Mouse (Mus musculus) MEL (cell line): Measurements from ENCODE around the gene Ccdc162. TPM values are rescaled to one million over a fixed set of nuclear protein-coding genes. Genes with fewer than 3 reads are reported as not detected.

Experiments used
- DNase-seq: peaks from one replicate; pipeline ENCODE4 v3.0.0; 2011; ENCODE audit warnings: low read depth, low spot score
- H3K27ac ChIP-seq: 2 replicates; pipeline ENCODE4 v1.5.1; 2012; ENCODE audit warnings: low read depth, mild to moderate bottlenecking, control low read depth, low read length, moderate library complexity; ENCODE audit not compliant: control insufficient read depth
- H3K27me3 ChIP-seq, 2 experiments: fragments of 150-350 bp in 1 of 2; sonication (generic) in 1 of 2; 2 replicates each; pipeline ENCODE4 v1.6.1; 2012; ENCODE audit warnings: low read length in 2 of 2, mild to moderate bottlenecking in 2 of 2, improper control_type of control experiment in 1 of 2, moderate library complexity in 1 of 2; ENCODE audit not compliant: insufficient read depth in 2 of 2, control insufficient read depth in 1 of 2
- H3K36me3 ChIP-seq, 2 experiments: 2 replicates each; pipeline ENCODE4 v1.6.1; 2012 to 2014; ENCODE audit warnings: low read length in 2 of 2, improper control_type of control experiment in 1 of 2, inconsistent platforms in 1 of 2, mild to moderate bottlenecking in 1 of 2; ENCODE audit not compliant: insufficient read depth in 2 of 2, control insufficient read depth in 1 of 2
- H3K4me1 ChIP-seq, 2 experiments: fragments of 150-350 bp in 1 of 2; sonication (generic) in 1 of 2; 2 replicates each; pipeline ENCODE4 v1.6.1; 2012; ENCODE audit warnings: low read length in 2 of 2, improper control_type of control experiment in 1 of 2, mild to moderate bottlenecking in 1 of 2; ENCODE audit not compliant: insufficient read depth in 2 of 2, control insufficient read depth in 1 of 2
- H3K4me3 ChIP-seq, 2 experiments: fragments of 150-350 bp in 1 of 2; sonication (generic) in 1 of 2; 2 replicates each; pipeline ENCODE4 v1.5.1; 2012; ENCODE audit warnings: low read depth in 2 of 2, low read length in 2 of 2, mild to moderate bottlenecking in 2 of 2, moderate library complexity in 2 of 2, control low read depth in 1 of 2, improper control_type of control experiment in 1 of 2; ENCODE audit not compliant: control insufficient read depth in 1 of 2, insufficient read depth in 1 of 2
- H3K79me2 ChIP-seq: 2 replicates; pipeline ENCODE4 v1.6.1; 2012; ENCODE audit warnings: mild to moderate bottlenecking, low read length, moderate library complexity; ENCODE audit not compliant: control insufficient read depth, poor library complexity, insufficient read depth
- H3K9ac ChIP-seq: 2 replicates; pipeline ENCODE4 v1.6.1; 2012; ENCODE audit warnings: low read depth, mild to moderate bottlenecking, control low read depth, low read length, moderate library complexity; ENCODE audit not compliant: control insufficient read depth, poor library complexity, severe bottlenecking
- H3K9me3 ChIP-seq: fragments of 150-350 bp; sonication (generic); replicated peaks from 2 replicates; pipeline ENCODE4 v1.6.1; 2012; ENCODE audit warnings: mild to moderate bottlenecking, low read length, improper control_type of control experiment, moderate library complexity; ENCODE audit not compliant: insufficient read depth
- CTCF ChIP-seq, 3 experiments: IDR thresholded peaks in 2 of 3; conservative IDR thresholded peaks in 1 of 3; 2 replicates each; pipeline ENCODE4 v1.5.1; 2011 to 2012; ENCODE audit warnings: low read length in 3 of 3, low read depth in 2 of 3, mild to moderate bottlenecking in 2 of 3, improper control_type of control experiment in 1 of 3, inconsistent platforms in 1 of 3, mixed read lengths in 1 of 3, moderate library complexity in 1 of 3; ENCODE audit not compliant: control insufficient read depth in 1 of 3, insufficient read depth in 1 of 3, poor library complexity in 1 of 3, severe bottlenecking in 1 of 3
- EP300 ChIP-seq, 2 experiments: IDR thresholded peaks; 2 replicates each; pipeline ENCODE4 v1.6.1; 2011; ENCODE audit warnings: improper control_type of control experiment in 2 of 2, low read length in 2 of 2, low read depth in 1 of 2, mild to moderate bottlenecking in 1 of 2
- GABPA ChIP-seq: IDR thresholded peaks from 2 replicates; pipeline ENCODE4 v1.6.1; 2012; ENCODE audit warnings: low read depth, mild to moderate bottlenecking, inconsistent platforms, low read length, improper control_type of control experiment, moderate library complexity
- HCFC1 ChIP-seq: IDR thresholded peaks from 2 replicates; pipeline ENCODE4 v1.6.1; 2012; ENCODE audit warnings: low read depth, mild to moderate bottlenecking, inconsistent platforms, low read length, improper control_type of control experiment, moderate library complexity
- KAT2A ChIP-seq: conservative IDR thresholded peaks from 2 replicates; pipeline ENCODE4 v1.6.1; 2012; ENCODE audit warnings: low read depth, low read length, improper control_type of control experiment, inconsistent platforms
- MAX ChIP-seq: IDR thresholded peaks from 2 replicates; pipeline ENCODE4 v1.6.1; 2011; ENCODE audit warnings: low read length, improper control_type of control experiment
- MAZ ChIP-seq: IDR thresholded peaks from 2 replicates; pipeline ENCODE4 v1.6.1; 2012; ENCODE audit warnings: low read depth, mild to moderate bottlenecking, inconsistent platforms, low read length, improper control_type of control experiment
- MYB ChIP-seq: IDR thresholded peaks from 2 replicates; pipeline ENCODE4 v1.6.1; 2011; ENCODE audit warnings: mild to moderate bottlenecking, low read depth, low read length, improper control_type of control experiment
- MYC ChIP-seq: IDR thresholded peaks from 2 replicates; pipeline ENCODE4 v1.6.1; 2011; ENCODE audit warnings: low read depth, mild to moderate bottlenecking, low read length, improper control_type of control experiment, moderate library complexity
- POLR2A ChIP-seq, 2 experiments: IDR thresholded peaks; 2 replicates each; pipeline ENCODE4 v1.6.1; 2011 to 2012; ENCODE audit warnings: low read length in 2 of 2, mild to moderate bottlenecking in 2 of 2, control low read depth in 1 of 2, improper control_type of control experiment in 1 of 2, low read depth in 1 of 2, moderate library complexity in 1 of 2; ENCODE audit not compliant: control insufficient read depth in 1 of 2, insufficient read depth in 1 of 2, poor library complexity in 1 of 2
- POLR2AphosphoS2 ChIP-seq: IDR thresholded peaks from 2 replicates; pipeline ENCODE4 v1.6.1; 2011; ENCODE audit warnings: low read length, improper control_type of control experiment
- POLR2AphosphoS5 ChIP-seq: IDR thresholded peaks from 2 replicates; pipeline ENCODE4 v1.6.1; 2012; ENCODE audit warnings: low read depth, borderline replicate concordance, mild to moderate bottlenecking, inconsistent platforms, low read length, moderate library complexity, mixed read lengths
- RAD21 ChIP-seq: IDR thresholded peaks from 2 replicates; pipeline ENCODE4 v1.6.1; 2011; ENCODE audit warnings: mild to moderate bottlenecking, low read depth, low read length, improper control_type of control experiment
- SIN3A ChIP-seq: IDR thresholded peaks from 2 replicates; pipeline ENCODE4 v1.6.1; 2012; ENCODE audit warnings: low read length, improper control_type of control experiment, inconsistent platforms
- TAL1 ChIP-seq: IDR thresholded peaks from 2 replicates; pipeline ENCODE4 v1.6.1; 2012; ENCODE audit warnings: mild to moderate bottlenecking, inconsistent platforms, low read length, moderate library complexity, mixed read lengths
- TBP ChIP-seq: IDR thresholded peaks from 2 replicates; pipeline ENCODE4 v1.8.0; 2011; ENCODE audit warnings: low read depth, low read length, improper control_type of control experiment
- UBTF ChIP-seq: IDR thresholded peaks from 2 replicates; pipeline ENCODE4 v1.6.1; 2012; ENCODE audit warnings: low read depth, mild to moderate bottlenecking, inconsistent platforms, low read length, improper control_type of control experiment, moderate library complexity, borderline replicate concordance; ENCODE audit not compliant: insufficient read depth
- USF1 ChIP-seq: IDR thresholded peaks from 2 replicates; pipeline ENCODE4 v1.6.1; 2014; ENCODE audit warnings: low read depth, mild to moderate bottlenecking, inconsistent platforms, low read length, improper control_type of control experiment, moderate library complexity
- USF2 ChIP-seq, 2 experiments: IDR thresholded peaks; 2 replicates each; pipeline ENCODE4 v1.6.1; 2011 to 2012; ENCODE audit warnings: improper control_type of control experiment in 2 of 2, low read length in 2 of 2, borderline replicate concordance in 1 of 2, inconsistent platforms in 1 of 2, low read depth in 1 of 2, mild to moderate bottlenecking in 1 of 2; ENCODE audit not compliant: insufficient read depth in 1 of 2
- ZMIZ1 ChIP-seq: IDR thresholded peaks from 2 replicates; pipeline ENCODE4 v1.6.1; 2012; ENCODE audit warnings: low read depth, mild to moderate bottlenecking, inconsistent platforms, low read length, improper control_type of control experiment, moderate library complexity
- ZNF384 ChIP-seq: IDR thresholded peaks from 2 replicates; pipeline ENCODE4 v1.6.1; 2012; ENCODE audit warnings: low read depth, mild to moderate bottlenecking, inconsistent platforms, low read length, improper control_type of control experiment
- polyA plus RNA-seq, 2 experiments: library from polyadenylated mRNA; stranded (reverse) in 1 of 2; unstranded in 1 of 2; fragments of >175 nt in 1 of 2; fragments of >200 nt in 1 of 2; gene quantifications; 2 replicates each; pipeline versions ENCODE4 v1.2.1 to v1.2.4; 2012; ENCODE audit warnings: low replicate concordance in 2 of 2, low read depth in 1 of 2; ENCODE audit not compliant: insufficient read length in 2 of 2, insufficient read depth in 1 of 2, missing spikeins in 1 of 2
- total RNA-seq: library from RNA; depleted of rRNA; stranded (reverse); fragments of 300-350 nt; gene quantifications from 2 replicates; pipeline ENCODE4 v1.2.3, GENCODE M21; 2012

The Ccdc162 gene
- total and polyA plus RNA-seq, 3 experiments = 0.06 TPM; not detected in 2

DNA sequence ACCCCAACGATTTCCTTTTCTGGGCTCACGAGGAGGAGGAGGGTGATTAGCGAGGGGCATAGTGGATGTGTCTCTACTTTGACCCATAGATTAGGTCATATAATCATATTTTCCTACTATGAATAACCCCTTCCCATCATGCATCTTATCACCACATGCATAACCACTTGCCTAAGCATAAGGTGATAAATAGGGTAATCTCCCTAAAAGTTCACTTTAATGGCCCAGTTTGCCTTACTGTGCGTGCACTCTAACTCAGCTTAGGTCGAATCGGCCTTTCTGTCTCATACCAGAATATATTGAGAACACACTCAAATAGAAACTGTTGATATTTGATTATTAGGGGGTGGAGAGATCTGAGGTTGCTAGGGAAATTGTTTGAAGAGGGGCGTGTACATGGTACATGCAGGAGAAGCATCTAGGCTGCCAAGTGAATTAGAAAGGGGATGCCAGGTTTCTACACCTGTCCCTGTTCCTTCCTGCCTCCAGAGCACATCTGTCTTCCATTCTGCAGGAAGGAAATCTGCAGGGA lies 171.1 kb downstream of the Ccdc162 start:
- H3K9me3 ChIP-seq = no peaks in the 10 kb centered on the region
- no peak for DNase-seq

DNA sequence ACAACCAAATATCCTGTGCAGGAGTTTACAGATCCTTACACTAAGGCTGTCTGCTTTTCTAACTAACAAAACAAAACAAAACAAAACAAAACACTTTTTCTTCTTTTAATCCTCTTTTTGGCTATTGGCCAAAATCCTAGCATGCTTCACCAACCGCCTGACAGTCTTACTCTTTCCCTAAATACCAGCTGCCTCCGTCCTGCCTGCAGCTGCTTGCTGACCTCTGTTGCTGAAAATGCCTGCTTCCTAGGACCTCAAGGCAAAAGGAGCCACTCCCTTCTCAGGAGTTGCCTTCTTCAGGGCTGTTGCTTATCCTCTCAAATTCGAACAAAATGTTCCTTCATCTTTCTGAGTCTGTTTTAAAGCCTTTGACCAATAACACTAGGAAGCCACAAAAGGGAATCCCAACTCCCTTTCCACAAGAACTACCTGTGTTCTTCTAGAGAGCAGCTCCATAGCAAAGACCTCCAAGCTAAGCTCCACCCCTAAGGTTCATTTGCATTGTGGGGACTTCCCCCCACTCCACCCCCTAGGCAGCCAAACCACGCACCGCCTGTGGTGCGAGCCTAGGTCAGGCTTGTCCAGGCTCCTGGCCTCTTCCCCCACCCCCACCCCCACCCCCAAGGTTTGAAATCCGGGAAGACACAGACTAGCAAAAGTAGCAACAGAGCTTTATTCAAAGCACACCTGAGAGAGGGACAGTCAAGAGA lies 171.8 kb downstream of the Ccdc162 start:
- Histone ChIP-seq H3K36me3 (no peaks in the 10 kb centered on the region), H3K27me3 (peaks cover 0 to 12% of the 10 kb centered on the region in 2 experiments; a peak in 3 of 4 replicates), H3K79me2 (no peaks in the 10 kb centered on the region), H3K9me3 (no peaks in the 10 kb centered on the region), H3K9ac (no peak overlapping the region), H3K4me3 (no peak overlapping the region), H3K4me1 (no peaks in the 10 kb centered on the region), H3K27ac (no peak overlapping the region)
- DNase-seq = no peak
- no peak for TF ChIP-seq POLR2AphosphoS2
- TF ChIP-seq UBTF = no peak
- TF ChIP-seq TBP = no peak
- no peak for TF ChIP-seq ZMIZ1
- no peak for TF ChIP-seq POLR2AphosphoS5
- TF ChIP-seq MAX = no peak
- TF ChIP-seq MYC = no peak
- no peak for TF ChIP-seq RAD21
- no peak for TF ChIP-seq TAL1
- no peak for TF ChIP-seq MAZ
- no peak for TF ChIP-seq GABPA
- TF ChIP-seq USF1 = no peak

More for the DNA sequence above, 171.1 kb downstream of the Ccdc162 start:
- H3K4me1 ChIP-seq = no peaks in the 10 kb centered on the region
- H3K4me3 ChIP-seq = no peak overlapping the region
- H3K27ac ChIP-seq = no peak overlapping the region
- H3K9ac ChIP-seq = no peak overlapping the region
- no peaks in the 10 kb centered on the region for H3K79me2 ChIP-seq
- no peak for TF ChIP-seq CTCF (IDR thresholded peaks at IDR 0.05 in 2 of 3, conservative IDR thresholded peaks at IDR 0.05 in 1 of 3; ENCODE audit: control insufficient read depth in 1 of 3, insufficient read depth in 1 of 3, low read depth in 2 of 3, low read length in 3 of 3, poor library complexity in 1 of 3, severe bottlenecking in 1 of 3)
- no peak for TF ChIP-seq POLR2A (IDR thresholded peaks at IDR 0.05; ENCODE audit: control insufficient read depth in 1 of 2, insufficient read depth in 1 of 2, low read depth in 1 of 2, low read length in 2 of 2, poor library complexity in 1 of 2)
- TF ChIP-seq RAD21 = no peak
- no peak for TF ChIP-seq GABPA
- no peak for TF ChIP-seq ZMIZ1
- TF ChIP-seq HCFC1 = no peak
- no peak for TF ChIP-seq MYB
- TF ChIP-seq USF1 = no peak
- no peak for TF ChIP-seq USF2 (IDR thresholded peaks at IDR 0.05; ENCODE audit: borderline replicate concordance in 1 of 2, insufficient read depth in 1 of 2, low read depth in 1 of 2, low read length in 2 of 2)
- TF ChIP-seq KAT2A = no peak
- TF ChIP-seq ZNF384 = no peak
- no peak for TF ChIP-seq SIN3A
- TF ChIP-seq EP300 (IDR thresholded peaks at IDR 0.05; ENCODE audit: low read depth in 1 of 2, low read length in 2 of 2) = no peak
- peaks cover 3 to 14% of the 10 kb centered on the region in 2 experiments for H3K27me3 ChIP-seq
- no peaks in the 10 kb centered on the region for H3K36me3 ChIP-seq
